Mouse (Mus musculus): ENCODE results near the gene Tlcd2.
"Not testable (repeated sequence)": the region's sequence is repeated elsewhere in the genome, so short reads cannot be mapped to it uniquely, and the experiment has no call there.

Gene Tlcd2

DNA sequence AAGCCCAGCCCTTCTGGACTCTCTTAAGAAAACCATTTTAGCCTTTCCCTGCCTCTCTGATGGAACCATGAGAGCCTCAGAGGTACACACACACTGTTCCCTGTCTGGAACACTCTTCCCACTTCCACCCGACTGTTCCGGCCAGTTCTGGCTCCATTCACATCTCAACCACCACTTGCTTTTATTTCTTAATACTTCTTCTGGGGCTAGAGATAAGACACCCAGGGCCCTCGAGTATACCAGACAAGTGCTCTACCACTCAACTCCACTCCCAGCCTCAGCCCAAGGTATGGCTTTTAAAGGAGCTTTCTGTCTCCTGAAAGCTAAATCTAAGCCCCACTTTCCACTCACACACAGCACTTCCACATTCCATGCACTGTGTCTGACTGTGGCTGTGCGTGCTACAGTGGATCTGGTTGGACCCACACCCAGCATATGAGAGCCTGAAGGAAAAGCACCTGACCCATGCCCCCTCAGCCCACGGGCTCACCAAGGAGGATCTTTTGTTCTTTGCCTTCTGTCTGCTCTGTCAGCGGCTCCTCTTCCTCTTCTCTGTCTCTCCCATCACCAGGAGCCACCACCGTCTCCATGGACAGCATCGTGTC, 11.1 kb upstream of the Tlcd2 start:
- DNase-seq, result no peak

GRCm38 (mm10) chr11:75450936-75451335, 10.6 kb upstream of the Tlcd2 start:
- no peak for DNase-seq

DNA sequence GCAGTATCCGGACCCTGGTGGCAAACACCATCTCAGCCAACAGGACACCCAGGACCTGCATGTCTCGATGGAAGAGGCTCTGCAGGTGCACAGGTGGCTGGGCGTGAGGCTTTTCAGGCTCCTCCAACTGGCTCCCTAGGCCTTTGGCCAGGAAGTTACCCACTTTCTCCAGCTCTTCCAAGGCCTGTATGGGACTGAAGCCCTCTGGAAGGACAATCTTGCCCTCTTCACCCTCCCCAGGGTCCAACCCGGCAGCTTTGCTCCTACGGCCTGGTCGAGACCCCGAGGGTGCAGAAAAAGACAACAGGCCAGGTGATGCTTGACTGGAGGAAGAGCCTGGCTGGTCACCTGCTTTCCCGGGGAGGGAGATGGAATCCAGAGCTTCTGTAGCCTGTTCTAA, 9.4 kb upstream of the Tlcd2 start:
- no peak for DNase-seq

GRCm38 (mm10) chr11:75452812-75453557, 8.5 kb upstream of the Tlcd2 start:
- DNase-seq, result no peak

DNA sequence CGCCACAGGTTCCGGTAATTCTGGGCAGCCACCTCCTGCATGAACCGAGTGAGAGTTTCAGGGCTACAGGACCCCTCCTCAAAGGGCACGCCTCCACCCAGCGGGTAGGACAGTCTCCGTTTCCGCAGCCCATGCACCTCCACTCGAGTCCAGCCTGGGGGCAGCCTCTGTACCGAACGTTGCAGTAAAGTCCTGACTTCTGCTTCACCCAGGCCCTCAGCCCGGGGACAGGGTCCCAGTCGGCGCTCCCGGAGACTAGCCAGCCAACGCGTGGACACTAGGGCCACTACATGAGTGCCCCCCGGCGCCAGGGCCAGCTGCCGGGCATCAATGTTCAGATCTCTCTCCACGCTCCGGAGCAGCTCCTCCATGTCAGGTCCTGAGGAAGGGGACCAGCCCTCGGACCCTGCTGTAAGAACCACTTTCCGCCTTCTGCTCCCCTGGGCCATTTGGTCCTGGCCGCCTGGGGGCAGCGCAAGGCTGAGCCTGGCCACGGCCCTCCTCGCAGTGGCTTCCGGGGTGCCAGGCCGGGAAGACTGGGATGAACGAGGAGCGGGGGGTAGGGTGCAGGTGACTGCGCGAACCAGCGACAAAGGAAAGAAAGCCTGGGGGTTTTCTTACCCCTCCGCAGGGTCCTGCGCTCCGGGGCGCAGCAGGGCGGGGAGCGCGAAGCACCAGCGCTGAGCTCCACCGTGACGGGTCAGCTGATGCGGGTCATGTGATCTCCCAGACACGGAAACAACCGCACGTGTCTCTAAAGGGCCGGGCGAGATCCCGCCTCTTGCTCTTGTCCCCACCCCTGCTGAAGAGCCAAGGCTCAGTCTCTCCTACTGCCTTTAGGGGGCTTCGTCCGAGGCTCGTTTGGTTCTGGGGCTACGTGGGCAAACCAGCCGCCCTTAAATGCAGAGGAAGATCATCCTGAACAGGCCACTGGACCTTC, 7.3 kb upstream of the Tlcd2 start, which contains the start of gene Wdr81:
Gene Wdr81, minus strand, starts transcription at position 727 of the 940 bp plus-strand sequence.
- peak; percentile 95 for DNase-seq

- peak; percentile 40 for DNase-seq
Observed at GRCm38 (mm10) chr11:75455041-75455736, 6.3 kb upstream of the Tlcd2 start.

GRCm38 (mm10) chr11:75455971-75456370, 5.5 kb upstream of the Tlcd2 start:
- DNase-seq, result not testable (repeated sequence)

DNA sequence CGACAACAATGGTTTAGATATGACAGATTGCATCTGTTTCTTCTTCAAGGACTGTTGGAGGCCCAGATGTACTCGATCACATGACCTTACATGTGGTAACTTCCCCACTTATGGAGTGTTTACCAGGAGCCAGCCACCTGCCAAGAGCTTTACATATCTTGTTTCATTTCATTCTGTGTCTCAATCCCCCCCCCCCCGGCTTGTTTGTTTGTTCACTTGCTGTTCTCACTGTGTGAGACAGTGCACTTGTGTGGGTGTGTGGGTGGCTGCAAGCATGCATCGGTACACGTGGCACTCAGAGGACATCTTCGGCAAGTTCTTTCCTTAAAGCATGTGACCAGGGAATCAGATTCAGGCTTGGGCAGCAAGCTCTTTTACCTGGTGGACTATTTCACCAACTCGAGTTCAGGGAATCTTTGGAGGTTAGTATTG, 5.1 kb upstream of the Tlcd2 start:
- DNase-seq, result no peak

DNA sequence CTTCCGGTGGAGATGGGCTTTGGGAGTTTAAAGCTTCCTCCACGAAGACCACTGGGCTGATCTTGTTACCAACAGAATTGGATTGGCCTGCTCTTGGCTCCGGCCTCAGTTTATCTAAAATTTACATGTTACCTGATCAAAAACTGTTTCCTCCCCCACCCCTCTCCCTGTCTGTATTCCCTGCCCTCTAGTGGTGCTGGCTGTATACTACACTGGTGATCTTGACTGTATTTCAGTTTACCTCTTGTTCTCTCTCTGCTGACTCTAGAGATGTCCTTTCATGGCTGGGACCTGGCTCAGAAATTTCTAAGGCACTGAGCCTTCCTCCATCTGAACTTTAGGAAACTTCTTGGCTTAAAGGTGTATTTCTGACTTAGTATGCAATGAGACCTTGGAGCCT, 3.3 kb upstream of the Tlcd2 start:
- DNase-seq, result peak; percentile 58

GRCm38 (mm10) chr11:75458628-75459041, 2.9 kb upstream of the Tlcd2 start:
- no peak for DNase-seq

DNA sequence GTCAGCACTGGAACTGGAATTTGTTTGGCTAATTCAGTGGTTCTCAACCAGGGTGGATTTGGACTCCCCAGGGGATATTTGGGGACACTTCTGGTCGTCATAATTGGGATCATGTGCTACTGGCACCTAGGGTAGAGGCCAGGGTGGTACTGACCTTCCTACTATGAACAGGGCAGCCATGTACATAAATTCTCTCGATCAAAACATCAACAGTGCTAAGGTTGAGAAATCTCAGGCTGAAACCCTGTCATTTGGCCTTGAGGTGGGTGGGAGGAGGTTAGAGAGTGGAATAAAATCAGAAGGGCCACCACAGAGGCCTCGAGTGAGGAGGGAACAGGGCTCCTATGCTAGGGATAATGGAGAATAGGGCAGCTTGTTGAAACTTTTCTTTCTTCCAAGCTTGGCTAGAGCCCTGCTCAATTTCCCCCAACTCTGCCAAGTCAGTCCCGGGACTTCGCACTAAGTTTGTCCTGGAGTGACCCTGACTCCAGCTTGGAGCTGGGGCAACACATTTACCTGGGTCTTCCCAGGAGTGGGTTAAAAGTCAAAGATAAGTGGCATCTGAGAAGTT, 2.3 kb upstream of the Tlcd2 start:
- peak; percentile 46 for DNase-seq

GRCm38 (mm10) chr11:75459751-75460102, 1.8 kb upstream of the Tlcd2 start:
- no peak for DNase-seq

- DNase-seq, result peak; percentile 97
Observed at GRCm38 (mm10) chr11:75460103-75460843, 1.2 kb upstream of the Tlcd2 start.

DNA sequence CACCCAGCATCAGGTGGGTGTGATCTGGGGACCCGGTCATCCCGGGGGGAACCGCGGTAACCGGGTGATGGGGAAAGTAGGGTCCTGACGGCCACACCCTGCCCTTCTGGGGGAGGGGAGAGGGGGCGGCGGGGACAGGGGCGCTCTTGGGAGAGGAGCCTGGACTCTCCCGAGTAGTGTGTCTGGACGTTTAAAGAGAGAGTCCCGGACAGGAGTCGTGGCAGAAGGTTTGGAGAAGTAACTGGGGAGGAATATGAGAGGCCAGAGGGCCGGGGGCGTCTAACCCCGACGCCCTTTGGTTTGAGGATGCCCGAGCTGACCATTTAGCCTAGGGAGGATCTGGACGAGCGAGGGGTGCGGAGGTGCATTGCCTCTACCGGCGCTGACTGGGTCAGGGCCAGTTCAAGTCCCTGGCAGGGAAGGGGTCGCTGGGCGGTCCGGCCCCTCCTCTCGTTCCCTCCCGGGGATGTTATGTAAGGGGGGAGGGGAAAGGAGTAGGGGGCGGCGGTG, 283 bp downstream of the Tlcd2 start:
- no peak for DNase-seq

DNA sequence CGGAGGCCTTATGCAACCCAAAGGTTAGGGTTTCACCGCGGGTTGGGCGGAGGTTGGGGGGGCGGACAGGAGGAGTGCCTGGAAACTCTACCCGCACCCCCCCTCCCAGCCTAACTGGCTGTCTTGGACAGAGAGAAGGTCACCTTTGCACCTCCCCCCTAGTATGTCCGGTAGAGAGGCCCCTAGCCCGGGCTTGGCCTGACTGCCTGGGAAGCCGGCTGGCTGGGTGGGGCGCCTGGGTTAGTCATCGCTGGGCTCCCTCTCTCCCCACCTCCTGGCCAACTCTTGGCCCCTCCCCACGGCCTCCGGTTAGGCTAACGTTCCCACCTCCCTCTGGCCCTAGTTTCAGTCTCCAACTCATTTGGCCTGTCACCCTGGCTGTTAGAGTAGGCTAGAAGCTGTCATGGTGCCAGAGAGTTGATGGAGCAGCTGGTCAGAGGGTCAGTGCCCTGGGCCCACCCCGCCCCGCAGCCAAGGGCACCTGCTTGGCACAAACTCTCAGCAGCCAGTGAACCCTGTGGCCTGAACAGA, 803 bp downstream of the Tlcd2 start:
- DNase-seq, result peak; percentile 90

GRCm38 (mm10) chr11:75462865-75463336, 1.4 kb downstream of the Tlcd2 start:
- peak; percentile 96 for DNase-seq

GRCm38 (mm10) chr11:75463624-75464023, 2.1 kb downstream of the Tlcd2 start:
- no peak for DNase-seq

DNA sequence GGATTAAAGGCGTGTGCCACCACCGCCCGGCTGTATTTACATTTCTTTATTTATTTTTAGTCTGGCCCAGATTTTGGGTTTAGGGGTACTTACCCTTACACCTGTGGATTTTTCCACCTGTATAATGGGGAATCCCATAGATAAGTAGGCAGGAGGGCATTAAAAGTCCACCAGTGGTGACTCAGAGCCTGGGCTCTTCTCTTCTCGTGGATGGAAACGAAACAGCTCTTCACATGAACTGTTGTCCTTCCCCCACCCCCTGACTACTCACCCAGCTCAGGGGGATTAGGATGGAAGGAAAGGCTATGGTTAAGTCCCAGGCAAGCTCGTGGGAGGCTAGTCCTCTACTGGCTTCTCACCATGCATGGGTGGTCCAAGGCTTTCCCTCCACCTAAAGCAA, 2.9 kb downstream of the Tlcd2 start:
- DNase-seq, result no peak

- no peak for DNase-seq
Observed at GRCm38 (mm10) chr11:75465051-75465450, 3.5 kb downstream of the Tlcd2 start.

DNA sequence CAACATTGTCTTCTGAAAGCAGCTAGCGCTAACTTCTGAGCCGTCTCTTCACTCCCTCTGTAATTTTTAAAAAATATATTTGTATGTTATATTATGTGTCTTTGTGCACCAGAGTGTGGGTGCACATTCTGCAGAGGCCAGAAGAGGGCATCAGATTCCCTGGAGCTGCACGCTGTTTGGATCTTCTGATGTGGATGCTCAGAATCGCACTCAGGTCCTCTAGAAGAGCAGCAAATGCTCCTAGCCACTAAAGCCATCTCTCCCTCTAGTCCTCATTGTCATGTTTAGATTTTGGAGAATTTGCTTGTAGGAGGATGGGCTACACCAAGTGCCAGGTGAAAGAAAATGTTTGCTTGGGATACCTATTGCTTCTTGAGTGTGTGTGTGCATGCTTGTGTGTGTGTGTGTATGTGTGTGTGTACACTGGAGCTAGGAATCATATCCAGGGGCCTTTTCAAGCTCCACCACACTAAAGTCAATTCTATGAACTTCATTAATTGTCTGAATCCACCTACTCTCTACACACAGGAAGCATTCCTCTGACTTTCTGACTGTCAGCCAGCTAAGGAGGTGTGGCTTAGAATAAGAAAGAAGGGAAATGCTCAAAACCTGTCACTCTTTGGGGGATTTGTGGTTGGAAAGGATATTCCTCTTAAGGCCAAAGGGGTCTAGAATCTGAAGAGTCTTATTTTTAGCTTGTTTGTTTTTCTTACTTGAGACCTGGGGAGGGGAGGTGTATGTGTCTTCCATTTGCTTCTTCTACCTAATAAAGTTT, 5.4 kb downstream of the Tlcd2 start:
- no peak for DNase-seq
